Mouse (Mus musculus) left cerebral cortex, postnatal 10 days (tissue): ENCODE measurements around the gene Selp. TPM values are rescaled to one million over a fixed set of nuclear protein-coding genes. Genes with fewer than 3 reads are reported as not detected.

Experiments used
- DNase-seq, 2 experiments: peaks; one replicate each; pipeline ENCODE4 v3.0.0; 2021 to 2022; ENCODE audit warnings: low spot score in 2 of 2, mixed read lengths in 1 of 2; ENCODE audit errors: extremely low spot score in 1 of 2
- intact Hi-C: fragments of 180-260 bp; cut with DNase I; formaldehyde crosslinking; loops from one replicate; pipeline ENCODE4 v1.15.1; 2025
- total RNA-seq, 2 experiments: library from RNA; stranded (reverse); gene quantifications; 2 replicates each; pipeline ENCODE4 v1.2.3; 2021

Gene Selp
- not detected for total RNA-seq

GRCm38 (mm10) chr1:164114947-164115493 lies at the start of gene Selp:
Gene Selp, plus strand, starts transcription at chr1:164115264.
- no peak for DNase-seq
- intact Hi-C loops, result no loop called here

GRCm38 (mm10) chr1:164069261-164069660 lies 45.8 kb upstream of the Selp start:
- no peak for DNase-seq
- intact Hi-C loops, result no loop called here

DNA sequence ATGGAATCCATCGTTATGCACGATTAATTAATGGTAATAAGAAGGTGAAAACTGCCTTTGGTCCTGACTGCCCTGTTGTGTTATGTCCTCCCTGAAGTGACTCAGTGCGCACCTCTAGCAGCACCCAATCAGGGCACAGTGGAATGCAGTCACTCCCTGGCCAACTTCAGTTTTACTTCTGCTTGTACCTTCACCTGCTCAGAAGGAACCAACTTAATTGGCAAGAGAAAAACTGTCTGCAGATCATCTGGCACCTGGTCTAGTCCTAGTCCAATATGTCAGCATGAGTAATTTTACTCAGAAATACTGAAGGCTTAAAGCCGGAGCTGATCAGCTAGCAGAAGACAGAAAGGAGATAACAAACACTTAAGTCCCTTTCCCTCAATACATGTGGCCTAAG lies 44.6 kb upstream of the Selp start:
- no peak for DNase-seq
- intact Hi-C loops, result no loop called here

- intact Hi-C loops, result no loop called here
These were observed 44.0 kb upstream of the Selp start for GRCm38 (mm10) chr1:164071111-164071510.

GRCm38 (mm10) chr1:164072001-164072400 lies 43.1 kb upstream of the Selp start:
- DNase-seq, result no peak
- intact Hi-C loops, result no loop called here

More at GRCm38 (mm10) chr1:164071111-164071510, 44.0 kb upstream of the Selp start:
- no peak for DNase-seq

DNA sequence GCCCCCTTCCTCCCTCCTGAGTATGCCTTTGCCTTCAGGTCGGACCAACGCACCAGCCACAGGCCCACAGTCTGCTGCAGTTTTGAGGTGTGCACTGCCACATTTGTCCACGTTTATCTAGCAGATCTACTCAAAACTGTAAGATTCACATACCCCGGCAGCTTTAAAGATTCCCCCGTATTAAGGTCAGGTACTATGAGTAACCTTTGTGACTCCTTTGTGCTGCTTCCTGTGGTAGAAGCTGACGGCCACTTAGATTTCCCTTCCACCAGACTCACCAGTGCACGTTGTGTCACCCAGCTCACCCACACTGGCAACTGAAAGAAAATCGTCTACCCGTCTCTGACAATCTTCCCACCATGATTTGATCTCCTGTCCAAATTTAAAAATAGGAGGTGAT lies 42.0 kb upstream of the Selp start:
- intact Hi-C loops, result no loop called here
- DNase-seq, result no peak

GRCm38 (mm10) chr1:164073803-164074202 lies 41.3 kb upstream of the Selp start:
- no peak for DNase-seq
- intact Hi-C loops, result no loop called here

DNA sequence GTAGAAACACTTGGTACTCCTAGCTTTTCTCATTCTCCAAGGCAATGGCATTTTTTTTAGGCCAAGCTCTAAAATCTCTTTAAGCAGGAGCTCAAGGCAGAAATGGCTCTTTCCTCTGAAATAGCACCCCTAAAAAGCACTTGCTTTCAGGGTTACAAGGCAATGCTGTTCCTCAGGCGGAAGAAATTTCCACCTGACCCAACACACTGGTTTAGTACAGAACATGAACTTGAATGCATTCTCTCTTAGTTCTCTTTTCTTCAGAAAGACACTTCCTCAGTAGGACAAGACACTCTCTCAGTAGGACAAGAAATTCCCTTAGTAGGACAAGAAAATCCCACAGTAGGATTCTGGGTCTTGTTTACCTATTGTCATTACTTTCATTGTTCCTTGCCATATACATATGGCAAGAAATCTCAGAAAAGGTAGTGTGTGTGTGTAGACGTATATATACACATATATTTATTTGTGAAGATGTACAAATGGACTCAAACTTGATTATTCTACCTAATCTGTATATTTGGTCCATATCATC lies 40.4 kb upstream of the Selp start:
- no peak for DNase-seq
- intact Hi-C loops, result no loop called here

DNA sequence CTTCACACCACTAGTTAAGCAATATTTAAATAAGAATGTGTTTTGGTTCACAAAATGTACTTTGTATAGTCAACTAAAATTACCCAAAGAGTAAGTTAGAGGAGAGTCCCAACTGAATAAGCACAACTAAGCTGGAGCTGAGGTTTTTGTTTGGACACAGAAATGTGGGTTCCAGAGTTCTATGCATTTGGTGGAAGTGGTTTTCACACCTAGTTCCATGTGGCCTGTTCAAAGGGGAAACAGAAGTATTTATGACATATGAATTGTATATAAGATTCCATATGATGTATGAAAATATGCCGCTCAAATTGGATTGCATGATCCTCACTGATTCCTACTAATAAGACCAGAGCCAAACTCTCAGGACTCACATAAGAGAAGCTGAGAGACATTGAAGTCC lies 39.6 kb upstream of the Selp start:
- intact Hi-C loops, result no loop called here
- DNase-seq, result no peak

DNA sequence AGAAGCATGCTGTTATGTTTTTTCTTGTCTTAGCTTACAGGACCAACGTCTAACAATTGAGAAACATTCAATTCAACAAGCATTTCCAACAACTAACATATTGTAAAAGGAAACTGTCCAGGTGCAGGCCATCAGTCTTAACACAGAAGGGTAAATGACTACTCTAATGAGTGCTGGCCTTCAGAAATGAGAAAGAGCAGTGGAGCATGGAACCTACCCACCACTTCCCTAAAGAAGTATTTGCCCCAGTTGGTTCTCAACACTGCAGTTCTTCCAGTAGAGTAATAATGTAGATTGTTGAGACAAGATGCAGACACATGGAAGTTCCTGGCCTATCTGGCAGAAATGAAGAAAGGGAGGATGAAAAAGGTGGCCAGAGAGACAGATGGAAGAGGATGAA lies 38.6 kb upstream of the Selp start:
- intact Hi-C loops, result no loop called here

DNA sequence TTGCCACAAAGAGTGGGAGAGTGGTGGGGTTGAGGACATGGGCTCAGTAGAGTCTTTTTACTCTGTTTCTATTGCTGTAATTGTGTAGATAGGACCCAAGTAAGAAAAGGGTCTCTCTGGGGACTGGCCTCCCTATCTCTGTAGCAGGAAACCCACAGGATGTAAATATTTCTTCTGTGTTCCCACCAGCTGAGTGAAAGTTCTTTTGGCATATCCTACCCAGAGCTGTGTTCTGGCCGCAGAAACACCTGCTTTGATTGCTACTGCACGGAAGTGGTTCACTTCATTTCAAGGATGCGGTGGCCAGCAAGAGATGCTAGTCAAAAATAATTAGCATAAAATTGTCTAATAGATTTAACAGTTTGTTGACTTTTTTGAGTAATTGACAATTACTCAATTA lies 38.0 kb upstream of the Selp start:
- intact Hi-C loops, result no loop called here
- DNase-seq, result no peak

More for the DNA sequence above, 38.6 kb upstream of the Selp start:
- DNase-seq, result no peak

- intact Hi-C loops, result no loop called here
- DNase-seq, result no peak
These were observed 36.7 kb upstream of the Selp start for GRCm38 (mm10) chr1:164078323-164078741.

DNA sequence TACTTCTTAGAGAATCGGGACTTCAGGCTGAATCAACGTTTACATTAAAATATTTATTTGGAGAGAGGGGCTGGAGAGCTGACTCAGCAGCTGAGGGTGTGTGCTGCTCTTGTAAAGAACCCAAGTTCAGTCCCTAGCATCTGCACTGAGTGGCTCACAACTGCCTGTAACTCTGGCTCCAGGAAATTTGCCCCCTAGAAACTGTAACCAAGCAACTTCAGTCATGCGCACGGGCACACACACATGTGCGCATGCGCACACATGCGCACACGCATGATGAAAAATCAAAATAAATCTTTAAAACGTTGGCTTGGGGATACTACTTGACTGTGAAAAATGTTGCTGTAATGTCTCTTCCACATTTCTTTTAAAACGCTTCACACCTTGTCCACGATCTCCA lies 36.0 kb upstream of the Selp start:
- intact Hi-C loops, result no loop called here
- DNase-seq, result no peak

DNA sequence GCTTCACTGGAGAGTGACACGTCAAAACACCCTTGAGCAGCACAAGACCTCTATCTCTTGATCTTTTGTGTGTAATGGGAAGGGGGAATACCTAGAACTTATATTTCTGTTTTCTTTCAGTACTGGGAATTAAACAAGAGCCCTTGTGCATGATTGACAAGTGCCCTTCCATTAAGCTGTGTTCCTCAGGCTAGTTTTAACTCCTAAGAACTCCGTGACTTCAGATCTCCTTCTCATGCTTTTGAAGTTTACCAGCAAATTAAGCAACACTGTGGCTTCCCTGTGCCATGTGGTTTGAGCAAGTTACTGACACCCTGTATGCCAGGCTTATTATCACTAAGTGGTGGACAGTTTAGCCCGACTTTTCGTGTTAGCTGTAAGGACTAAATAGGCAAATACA lies 32.0 kb upstream of the Selp start:
- intact Hi-C loops, result no loop called here
- DNase-seq, result no peak

DNA sequence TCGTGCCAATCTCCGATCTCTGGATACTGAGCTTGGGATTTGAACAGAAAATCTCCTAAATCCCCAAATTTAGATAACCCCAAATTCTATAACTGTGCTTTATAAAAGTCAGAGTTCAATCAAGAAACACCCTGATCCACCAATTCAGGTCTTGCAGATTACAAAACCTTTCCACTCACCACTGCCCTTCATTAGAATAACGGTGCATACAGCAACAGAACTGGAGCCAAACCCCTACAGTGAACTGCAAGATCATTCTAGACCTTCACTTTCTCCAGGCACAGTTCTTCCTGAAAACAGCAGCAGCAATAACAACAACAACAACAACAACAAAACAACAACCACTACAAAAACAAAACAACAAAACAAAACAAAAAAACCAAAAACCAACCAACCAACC lies 28.3 kb upstream of the Selp start:
- no peak for DNase-seq

DNA sequence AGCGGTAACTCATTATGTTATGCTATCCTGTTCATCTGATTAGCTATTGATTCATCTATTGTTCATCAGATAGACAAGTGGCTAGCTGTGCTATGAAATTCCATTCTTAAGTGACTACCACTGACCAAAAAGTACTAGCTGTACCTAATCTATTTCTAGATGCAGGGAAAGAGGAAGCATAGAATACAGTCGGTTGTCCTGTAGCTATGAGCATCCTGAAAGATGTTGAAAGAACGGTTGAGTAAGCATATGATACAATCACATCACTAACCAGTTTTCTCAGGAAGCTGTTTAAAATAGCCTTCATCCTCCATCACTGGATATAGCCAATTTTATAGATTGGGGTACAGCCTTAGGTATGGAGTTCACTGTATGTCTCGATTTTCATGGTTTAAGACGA lies 27.2 kb upstream of the Selp start:
- no peak for DNase-seq
- intact Hi-C loops, result no loop called here

More for the DNA sequence above, 28.3 kb upstream of the Selp start:
- intact Hi-C loops, result no loop called here

- intact Hi-C loops, result no loop called here
- DNase-seq, result no peak
These were observed 18.3 kb upstream of the Selp start for GRCm38 (mm10) chr1:164096780-164097179.

- intact Hi-C loops, result no loop called here
- DNase-seq, result no peak
These were observed 17.2 kb upstream of the Selp start for GRCm38 (mm10) chr1:164097911-164098310.

DNA sequence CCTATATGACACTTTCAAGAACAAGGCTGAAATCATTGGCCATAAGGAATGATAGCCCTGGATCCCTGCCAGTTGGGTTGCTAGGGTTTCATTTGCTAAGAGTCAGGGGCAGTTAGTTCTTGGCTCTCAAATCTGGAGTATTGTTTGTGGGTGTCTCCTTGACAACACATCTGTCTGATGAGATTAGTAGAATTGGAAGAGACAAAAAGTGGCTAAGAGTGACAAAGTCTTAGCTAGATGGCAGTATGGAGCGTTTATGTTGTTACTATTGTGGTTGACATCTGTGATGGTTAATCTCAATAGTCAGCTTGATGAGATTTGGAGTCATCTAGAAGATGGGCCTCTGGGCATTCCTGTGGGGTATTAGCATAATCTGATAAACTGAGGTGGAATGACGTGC lies 16.7 kb upstream of the Selp start:
- DNase-seq, result no peak
- intact Hi-C loops, result no loop called here

- intact Hi-C loops, result no loop called here
- DNase-seq, result no peak
These were observed 5.3 kb upstream of the Selp start for GRCm38 (mm10) chr1:164109763-164110162.
